Mouse (Mus musculus) lung, embryonic 14.5 days (tissue): ENCODE measurements around the gene Gm6685. TPM values are rescaled to one million over a fixed set of nuclear protein-coding genes. Genes with fewer than 3 reads are reported as not detected.

Source experiments
- ATAC-seq: fragments of 200-750 bp; cut with Nextera tagmentation; 2 replicates; pipeline ENCODE4 v1.8.0; 2017; ENCODE audit warnings: mild to moderate bottlenecking, moderate TSS enrichment, moderate library complexity; ENCODE audit not compliant: insufficient read depth
- DNase-seq: peaks from one replicate; pipeline ENCODE4 v3.0.0-alpha.2; 2015
- H3K27ac ChIP-seq: fragments of 300-500 bp; sonication (generic); 2 replicates; pipeline ENCODE4 v1.5.1; 2014; ENCODE audit warnings: low read depth, mild to moderate bottlenecking, moderate library complexity
- H3K27me3 ChIP-seq: fragments of 300-500 bp; sonication (generic); 2 replicates; pipeline ENCODE4 v1.6.1; 2014; ENCODE audit warnings: low read length, control low read depth; ENCODE audit not compliant: insufficient read depth
- H3K36me3 ChIP-seq: fragments of 300-500 bp; sonication (generic); 2 replicates; pipeline ENCODE4 v1.6.1; 2014; ENCODE audit warnings: control low read depth; ENCODE audit not compliant: insufficient read depth
- H3K4me1 ChIP-seq: fragments of 300-500 bp; sonication (generic); 2 replicates; pipeline ENCODE4 v1.6.1; 2014; ENCODE audit warnings: antibody characterized with exemption, control low read depth; ENCODE audit not compliant: insufficient read depth
- H3K4me2 ChIP-seq: fragments of 300-500 bp; sonication (generic); 2 replicates; pipeline ENCODE4 v1.6.1; 2014; ENCODE audit warnings: mild to moderate bottlenecking
- H3K4me3 ChIP-seq: fragments of 300-500 bp; sonication (generic); 2 replicates; pipeline ENCODE4 v1.5.1; 2014; ENCODE audit warnings: low read depth, low read length
- H3K9ac ChIP-seq: fragments of 300-500 bp; sonication (generic); 2 replicates; pipeline ENCODE4 v1.6.1; 2014
- H3K9me3 ChIP-seq: fragments of 300-500 bp; sonication (generic); 2 replicates; pipeline ENCODE4 v1.6.1; 2016; ENCODE audit warnings: low read depth, low read length, control low read depth
- CTCF ChIP-seq: IDR thresholded peaks from 2 replicates; pipeline ENCODE4 v1.5.1; 2016; ENCODE audit warnings: antibody characterized with exemption, low read depth
- WGBS: fragments of 180-500 bp; shearing (Covaris S2); extraction: QIAGEN DNeasy Blood & Tissue Kit; methylation state at CpG from one replicate; pipeline ENCODE4 v1.1.7; 2014; 5-methylcytosine and 5-hydroxymethylcytosine counted together
- polyA plus RNA-seq: library from polyadenylated mRNA; unstranded; fragments of >200 nt; fragmentation: Nextera tagmentation; extraction: Ambion mirVana; gene quantifications from 2 replicates; pipeline ENCODE4 v1.2.1, GENCODE M21; 2014

Gm6685 gene
- polyA plus RNA-seq, 1 experiment from 2014 or later: not detected

- DNase-seq (no peak), ATAC-seq (no peak)
- no peak overlapping the region for H3K4me2 ChIP-seq
- no peaks in the 10 kb centered on the region for H3K9me3 ChIP-seq
- WGBS: 64% methylated on average over 5 of the region's 5 CpGs
- H3K9ac ChIP-seq: no peak overlapping the region
- H3K36me3 ChIP-seq: no peaks in the 10 kb centered on the region
- no peak overlapping the region for H3K27ac ChIP-seq
- TF ChIP-seq CTCF: no peak
- H3K4me3 ChIP-seq: no peak overlapping the region
- H3K27me3 ChIP-seq: no peaks in the 10 kb centered on the region
- H3K4me1 ChIP-seq: no peaks in the 10 kb centered on the region
Observed at GRCm38 (mm10) chr11:28341887-28342286, 2.2 kb upstream of the Gm6685 start.

GRCm38 (mm10) chr11:28327878-28328277 is 11.8 kb downstream of the Gm6685 start:
- no peaks in the 10 kb centered on the region for H3K36me3 ChIP-seq
- ATAC-seq: no peak
- no peak overlapping the region for H3K9ac ChIP-seq
- TF ChIP-seq CTCF: no peak
- no peak for DNase-seq
- H3K9me3 ChIP-seq: no peaks in the 10 kb centered on the region
- no peak overlapping the region for H3K4me3 ChIP-seq
- no peak overlapping the region for H3K4me2 ChIP-seq
- H3K27me3 ChIP-seq: no peaks in the 10 kb centered on the region
- WGBS: 69% methylated on average over 1 of the region's 1 CpGs
- H3K27ac ChIP-seq: no peak overlapping the region
- no peaks in the 10 kb centered on the region for H3K4me1 ChIP-seq

DNA sequence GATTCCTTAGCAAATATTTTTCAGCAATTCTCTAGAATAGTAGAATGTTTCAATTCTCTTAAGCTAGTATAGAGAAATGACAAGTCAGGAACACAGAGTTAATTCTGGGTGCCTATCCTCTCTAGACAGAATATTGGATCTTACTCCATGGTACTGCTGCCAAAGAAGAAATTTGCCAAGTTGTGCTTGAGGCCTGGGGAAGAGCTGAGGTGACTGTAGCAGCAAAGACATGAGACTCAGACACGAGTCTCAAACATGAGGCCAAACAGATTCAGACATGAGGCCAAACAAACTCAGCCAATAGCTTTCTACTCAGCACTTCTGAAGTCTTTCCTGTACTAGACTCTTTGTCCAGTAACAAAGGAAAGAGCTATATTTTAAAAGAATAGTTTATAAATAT is 26.3 kb downstream of the Gm6685 start:
- Histone ChIP-seq H3K27ac (no peak overlapping the region), H3K9ac (no peak overlapping the region)
- WGBS: 56% methylated on average over 1 of the region's 1 CpGs

GRCm38 (mm10) chr11:28307723-28308122 is 31.9 kb downstream of the Gm6685 start:
- no peak overlapping the region for H3K4me2 ChIP-seq
- H3K27me3 ChIP-seq: no peaks in the 10 kb centered on the region
- ATAC-seq: no peak
- no peak overlapping the region for H3K4me3 ChIP-seq
- no peaks in the 10 kb centered on the region for H3K36me3 ChIP-seq
- DNase-seq: no peak
- H3K9ac ChIP-seq: no peak overlapping the region
- no peaks in the 10 kb centered on the region for H3K9me3 ChIP-seq
- WGBS: 83% methylated on average over 1 of the region's 1 CpGs
- H3K4me1 ChIP-seq: no peaks in the 10 kb centered on the region
- no peak for TF ChIP-seq CTCF
- no peak overlapping the region for H3K27ac ChIP-seq

More for the DNA sequence above, 26.3 kb downstream of the Gm6685 start:
- no peaks in the 10 kb centered on the region for H3K4me1 ChIP-seq
- no peaks in the 10 kb centered on the region for H3K27me3 ChIP-seq
- no peak overlapping the region for H3K4me3 ChIP-seq
- ATAC-seq (no peak), DNase-seq (no peak)
- no peak overlapping the region for H3K4me2 ChIP-seq
- no peaks in the 10 kb centered on the region for H3K36me3 ChIP-seq
- TF ChIP-seq CTCF: no peak
- H3K9me3 ChIP-seq: no peaks in the 10 kb centered on the region

GRCm38 (mm10) chr11:28290440-28290839 is 49.2 kb downstream of the Gm6685 start:
- Histone ChIP-seq H3K27me3 (no peaks in the 10 kb centered on the region), H3K4me1 (no peaks in the 10 kb centered on the region), H3K4me2 (no peak overlapping the region), H3K9me3 (no peaks in the 10 kb centered on the region), H3K4me3 (no peak overlapping the region), H3K27ac (no peak overlapping the region), H3K9ac (no peak overlapping the region), H3K36me3 (no peaks in the 10 kb centered on the region)
- DNase-seq (no peak), ATAC-seq (no peak)
- 81% methylated on average over 1 of the region's 1 CpGs for WGBS
- no peak for TF ChIP-seq CTCF

Other genes with a start within 250 kb of the Gm6685 start
- 3.2 and 4.4 TPM in 2 replicates for gene Ccdc85a, start 244.5 kb upstream of the Gm6685 start, polyA plus RNA-seq